Mouse (Mus musculus): ENCODE measurements at regions not wholly inside any gene's neighbourhood (a gene's known extent, or its start where the extent isn't known, plus 50 kb on each side); places are given as distances from the start of the nearest gene placed in this dataset.

DNA sequence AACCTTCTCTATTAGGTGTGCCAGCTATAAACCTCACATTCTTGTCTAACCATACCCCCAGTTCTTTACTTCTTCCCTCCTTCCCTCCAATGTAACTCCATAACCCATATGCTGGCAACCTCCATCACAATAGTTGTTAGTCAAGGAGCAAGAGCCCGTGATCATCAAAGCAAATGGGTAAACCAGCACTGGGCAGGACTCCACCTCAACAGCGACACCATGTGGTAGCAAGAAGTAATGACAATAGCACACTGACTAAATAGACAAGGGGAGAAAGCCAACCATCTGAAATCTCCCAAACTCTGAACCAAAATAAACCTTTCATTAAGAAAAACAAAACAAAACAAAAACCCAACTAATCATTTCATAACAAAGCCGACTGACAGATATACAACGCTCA, 297.8 kb downstream of the Psat1 start:
- peak; percentile 16 for DNase-seq (ENCODE audit: low read depth, low spot score)

DNA sequence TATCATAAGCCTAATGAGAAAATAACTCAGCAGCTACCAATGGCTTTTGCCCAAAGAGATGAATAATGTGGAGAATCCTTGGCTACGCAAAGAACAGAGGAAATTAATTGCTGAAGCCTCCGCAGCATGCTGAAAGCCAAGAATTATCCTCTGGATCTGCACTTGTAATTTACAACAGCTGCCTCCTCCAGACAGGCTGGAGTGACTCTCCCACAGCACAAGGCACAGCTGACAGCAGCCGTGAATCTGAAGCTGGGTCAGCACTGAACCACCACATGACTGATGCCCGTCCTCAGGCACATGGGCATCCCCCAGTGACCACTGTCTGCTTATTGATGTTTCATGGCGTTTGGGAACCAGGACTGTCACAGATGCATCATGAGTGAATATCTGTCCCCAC, 299.8 kb downstream of the Psat1 start:
- no peak for DNase-seq (ENCODE audit: low read depth, low spot score)

DNA sequence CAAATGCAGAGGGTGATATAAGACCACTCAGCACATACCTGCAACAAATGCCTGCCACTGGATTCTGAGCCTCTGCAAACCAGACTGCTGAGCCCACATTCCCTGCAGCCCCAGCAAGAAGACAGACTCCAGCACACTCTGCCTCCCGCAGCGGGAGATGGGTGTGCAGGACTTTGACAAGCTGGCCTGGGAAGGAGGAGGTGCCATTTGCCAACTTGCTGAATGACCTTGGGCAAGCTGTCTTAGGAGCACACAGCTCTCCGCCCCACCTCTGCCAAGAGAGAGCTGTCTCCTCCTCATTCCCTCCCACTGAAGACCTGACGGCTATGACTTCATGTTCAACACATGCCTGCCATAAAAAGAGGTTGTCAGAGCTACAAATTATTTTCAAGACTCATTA, 302.4 kb downstream of the Psat1 start:
- DNase-seq (ENCODE audit: low read depth, low spot score) = no peak

DNA sequence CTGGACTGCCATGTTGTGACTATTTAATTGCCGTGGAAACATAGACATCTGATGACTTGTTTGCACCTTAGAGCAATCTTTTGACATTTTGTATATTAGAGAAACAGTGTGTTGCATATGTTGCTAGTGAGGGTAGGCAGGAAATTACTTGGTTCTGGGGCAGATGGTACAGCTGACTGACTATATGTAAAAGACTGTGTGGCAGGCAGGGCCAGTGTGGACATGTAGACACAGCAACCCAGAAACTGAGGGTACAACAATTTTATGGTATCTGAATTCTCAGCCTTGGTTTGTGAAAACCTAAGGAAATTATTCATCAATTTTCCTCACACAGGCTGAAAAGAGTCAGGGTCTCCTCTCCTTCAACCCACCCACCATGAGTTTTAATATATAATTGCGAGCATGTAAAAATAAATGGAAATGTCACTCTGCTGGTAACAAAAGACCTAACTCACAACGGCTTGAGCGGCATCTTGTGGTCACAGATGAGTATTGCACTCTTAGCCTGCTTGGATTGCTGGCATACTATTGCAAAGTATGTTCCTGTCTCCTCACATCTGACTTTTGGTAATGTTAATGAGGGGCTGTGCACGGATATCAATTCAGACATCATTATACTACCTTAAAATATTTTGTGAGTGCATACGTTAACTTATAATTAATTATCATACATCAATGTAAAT, 329.8 kb downstream of the Psat1 start:
- DNase-seq (ENCODE audit: low read depth, low spot score) = no peak

DNA sequence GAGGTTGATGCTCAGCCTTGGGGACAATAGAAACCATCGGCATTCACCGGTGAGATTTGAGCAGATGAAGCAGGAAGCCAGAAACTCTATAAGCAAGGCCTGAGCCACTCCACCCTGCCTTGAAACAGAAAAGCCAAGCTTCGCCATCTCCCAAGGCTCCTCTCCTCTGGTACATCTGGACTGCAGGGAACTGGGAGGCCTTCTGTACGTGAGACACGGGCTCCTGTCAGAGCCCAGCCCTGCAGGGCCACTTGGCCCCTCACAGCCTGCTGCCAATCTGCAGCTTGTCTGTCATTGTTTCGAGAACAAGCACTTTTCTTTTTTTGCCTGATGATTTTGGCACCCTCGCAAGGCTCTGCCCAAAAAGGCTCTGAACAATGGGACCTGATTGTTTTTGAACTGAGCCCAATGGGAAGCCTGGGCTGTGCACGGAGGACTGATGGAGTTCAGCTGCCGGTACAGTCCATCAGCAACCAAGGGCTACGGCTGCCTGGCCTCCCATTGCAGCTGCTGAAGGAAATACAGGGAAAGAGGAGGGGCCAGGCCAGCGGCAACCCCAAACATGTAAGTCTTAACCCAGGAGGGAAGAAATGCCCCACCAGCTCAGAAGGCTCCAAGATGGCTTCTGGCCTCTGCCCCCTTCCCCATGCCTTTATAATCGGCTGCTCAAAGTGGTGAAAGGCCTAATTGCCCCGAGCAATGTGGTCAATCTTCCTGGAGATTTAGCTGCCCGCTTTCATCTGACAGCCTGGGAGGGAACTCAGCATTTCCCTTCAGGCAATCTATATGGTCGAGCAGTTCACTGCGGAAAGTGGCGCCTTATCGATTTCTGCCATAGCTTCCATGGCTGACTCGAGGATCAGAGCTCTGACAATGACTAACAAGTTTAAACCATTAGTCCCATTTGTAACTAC, 332.2 kb downstream of the Psat1 start:
- no peak for DNase-seq (ENCODE audit: low read depth, low spot score)

DNA sequence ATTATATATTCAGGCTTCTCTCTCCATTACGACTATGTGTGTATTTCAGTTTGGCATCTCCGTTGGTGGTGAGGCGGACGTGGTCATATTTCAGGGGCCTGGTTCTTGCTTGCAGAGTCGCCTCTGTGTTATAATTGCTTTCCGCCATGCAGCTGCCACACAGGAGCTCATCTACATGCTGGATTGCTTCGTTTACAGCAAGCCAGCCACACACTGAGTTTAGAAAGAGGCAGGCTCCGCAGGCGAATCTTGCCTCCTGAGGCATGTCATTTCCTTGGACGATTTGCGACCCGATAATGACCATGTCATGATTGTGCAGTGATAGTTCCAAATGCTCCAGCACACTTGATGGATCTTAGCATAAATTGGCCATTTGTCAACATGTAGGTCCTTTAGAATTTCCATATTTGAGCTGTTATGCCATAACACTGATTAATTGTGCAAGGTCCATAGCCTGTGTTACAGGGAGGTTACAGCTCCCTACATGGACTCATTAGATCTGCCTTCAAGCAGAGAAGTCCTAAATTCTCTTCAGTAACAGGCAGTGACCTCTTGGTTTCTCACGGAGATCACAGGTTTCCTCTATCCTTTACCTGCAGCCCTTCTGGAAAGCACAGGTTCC, 335.9 kb downstream of the Psat1 start:
- no peak for DNase-seq (ENCODE audit: low read depth, low spot score)

DNA sequence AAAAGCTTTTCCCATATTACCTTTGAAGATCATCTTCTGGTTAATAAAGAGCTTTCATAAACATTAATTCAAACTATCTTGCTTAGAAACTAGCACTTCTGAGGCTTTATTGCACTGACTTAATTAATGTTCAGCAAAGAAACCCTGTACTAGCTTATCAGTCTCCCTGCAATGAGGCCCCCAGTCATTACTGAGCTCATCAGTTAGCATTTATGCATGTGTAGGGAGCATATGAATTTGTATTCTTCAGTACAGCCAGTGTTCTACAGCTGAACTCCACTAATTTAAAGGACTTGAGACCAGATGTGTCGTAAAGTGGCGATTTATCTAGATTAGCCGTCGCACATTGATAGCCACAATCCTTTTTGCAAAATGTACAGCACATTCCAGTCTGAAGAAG, 340.7 kb downstream of the Psat1 start:
- DNase-seq (ENCODE audit: low read depth, low spot score) = no peak

DNA sequence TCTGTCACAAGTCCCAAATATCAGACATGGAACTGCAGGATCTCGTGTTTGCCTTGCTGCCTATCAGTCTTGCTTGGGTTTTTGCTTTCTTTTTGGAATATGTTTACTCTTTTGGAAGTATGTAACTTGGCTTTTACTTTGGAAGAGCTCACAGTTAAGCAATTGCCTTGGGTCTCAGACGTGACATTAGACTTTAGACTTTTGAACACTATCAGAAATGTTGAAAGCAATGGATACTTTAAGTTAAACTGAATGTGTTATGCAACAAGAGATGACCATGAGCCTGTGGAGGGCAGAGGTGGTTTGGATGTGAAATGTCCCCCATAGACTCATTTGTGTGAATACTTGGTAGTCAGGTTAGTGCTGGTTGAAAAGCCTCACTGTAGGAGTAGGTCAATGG, 354.3 kb downstream of the Psat1 start:
- DNase-seq (ENCODE audit: low read depth, low spot score) = no peak

DNA sequence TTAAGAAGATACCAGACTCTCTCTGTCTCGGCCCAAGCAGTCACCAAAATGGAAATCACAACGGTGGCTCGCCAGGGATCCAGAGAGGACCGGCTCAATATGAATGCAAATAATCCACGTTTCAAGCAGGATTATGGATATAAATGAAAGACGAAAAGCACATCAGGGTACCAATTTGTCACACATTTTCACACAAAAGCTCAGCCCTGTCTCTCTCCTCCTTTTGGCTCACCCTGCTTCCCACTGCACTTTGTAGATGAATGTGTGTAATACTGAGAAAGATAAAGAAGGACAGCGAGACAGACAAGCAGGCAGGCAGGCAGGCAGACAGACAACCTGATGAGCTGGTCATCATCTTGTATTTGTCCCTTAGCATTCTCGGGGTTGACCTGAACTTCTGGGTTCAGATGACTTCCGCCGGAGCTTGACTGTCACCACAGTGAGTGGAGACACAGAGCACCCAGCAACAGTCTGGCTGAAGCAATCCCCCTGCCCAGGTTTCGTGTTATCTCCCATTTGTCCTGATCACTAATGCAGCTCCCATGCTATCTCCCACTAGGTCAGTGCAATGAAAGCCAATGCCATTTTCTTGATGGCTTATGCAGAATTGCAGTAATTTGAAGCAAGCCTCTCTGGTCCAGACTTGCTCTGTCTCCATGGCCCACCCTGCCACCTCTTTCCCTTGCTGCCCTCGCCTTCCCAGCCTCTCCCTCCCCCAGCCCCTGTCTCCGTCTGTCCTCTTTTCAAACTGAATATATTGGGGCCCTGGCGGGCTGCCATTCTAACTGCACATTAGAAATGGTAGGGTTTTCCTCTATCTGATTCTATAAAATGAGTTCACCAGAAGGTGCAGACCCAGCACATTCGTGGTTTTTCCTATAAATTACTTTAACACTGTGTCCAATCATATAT, 363.1 kb downstream of the Psat1 start:
- no peak for DNase-seq (ENCODE audit: low read depth, low spot score)

DNA sequence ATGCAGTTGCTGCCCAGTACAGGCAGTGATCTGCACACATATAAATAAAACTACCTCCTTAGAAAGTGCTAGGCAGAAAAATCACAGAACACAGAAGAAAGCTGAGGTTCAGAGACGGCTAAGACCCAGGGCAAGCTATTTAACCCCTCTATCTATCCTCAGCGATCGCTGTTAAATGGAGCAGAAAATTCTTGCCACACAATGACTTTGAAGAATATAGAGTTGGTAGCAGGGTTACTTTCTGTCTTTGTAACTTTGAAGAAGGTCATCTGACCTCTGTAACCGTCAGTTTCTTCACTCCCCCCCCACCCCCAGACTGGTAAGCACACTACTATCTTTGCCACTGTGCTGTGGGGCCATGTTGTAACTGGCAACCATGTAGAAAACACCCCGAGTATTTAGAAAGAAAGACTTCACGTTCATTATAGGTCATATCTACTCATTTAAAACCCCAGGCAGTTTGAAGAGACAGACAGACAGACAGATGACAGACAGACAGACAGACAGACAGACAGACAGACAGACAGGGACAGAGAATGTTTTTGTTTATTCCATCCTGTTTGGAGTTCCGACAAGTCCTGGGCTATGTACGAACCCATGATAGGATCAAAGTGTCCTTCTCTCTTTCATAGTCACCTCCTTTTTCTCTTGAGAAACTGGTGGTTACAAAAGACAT, 363.9 kb downstream of the Psat1 start:
- DNase-seq (ENCODE audit: low read depth, low spot score) = no peak

DNA sequence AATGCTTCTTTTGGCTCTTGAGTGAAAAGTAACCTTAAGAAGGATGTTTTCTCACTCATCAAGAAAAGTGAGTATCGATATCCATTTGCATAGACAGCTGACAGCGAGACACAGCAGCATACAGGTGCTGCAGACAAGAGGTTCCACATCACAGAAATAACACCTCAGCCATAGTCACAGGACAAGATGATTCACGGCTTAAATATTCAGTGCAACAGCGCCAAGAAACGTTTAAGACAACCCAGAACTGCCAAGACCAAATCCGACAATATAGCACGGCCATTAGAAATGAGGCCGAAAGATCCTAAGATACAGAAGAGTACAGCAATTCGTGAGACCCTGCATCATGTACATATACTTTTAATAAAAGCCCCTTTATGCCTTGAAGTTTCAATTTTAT, 375.9 kb downstream of the Psat1 start:
- no peak for DNase-seq (ENCODE audit: low read depth, low spot score)

DNA sequence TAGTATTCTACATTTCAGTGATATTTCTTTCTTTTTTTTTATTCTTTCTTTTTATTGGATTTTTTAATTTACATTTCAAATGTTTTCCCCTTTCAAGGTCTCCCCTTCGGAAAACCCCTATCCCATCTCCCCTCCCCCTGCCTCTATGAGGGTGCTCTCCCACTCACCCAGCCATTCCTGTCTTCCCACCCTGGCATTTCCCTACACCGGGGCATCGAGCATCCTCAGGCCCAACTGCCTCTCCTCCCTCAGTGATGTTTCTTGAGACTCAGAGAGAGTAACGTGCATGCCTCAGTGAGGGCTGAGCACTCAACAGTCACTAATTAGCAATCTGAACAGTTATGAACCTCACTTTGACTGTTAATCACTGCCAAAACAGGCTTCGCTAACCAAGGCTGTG, 385.6 kb downstream of the Psat1 start:
- DNase-seq (ENCODE audit: low read depth, low spot score) = no peak

DNA sequence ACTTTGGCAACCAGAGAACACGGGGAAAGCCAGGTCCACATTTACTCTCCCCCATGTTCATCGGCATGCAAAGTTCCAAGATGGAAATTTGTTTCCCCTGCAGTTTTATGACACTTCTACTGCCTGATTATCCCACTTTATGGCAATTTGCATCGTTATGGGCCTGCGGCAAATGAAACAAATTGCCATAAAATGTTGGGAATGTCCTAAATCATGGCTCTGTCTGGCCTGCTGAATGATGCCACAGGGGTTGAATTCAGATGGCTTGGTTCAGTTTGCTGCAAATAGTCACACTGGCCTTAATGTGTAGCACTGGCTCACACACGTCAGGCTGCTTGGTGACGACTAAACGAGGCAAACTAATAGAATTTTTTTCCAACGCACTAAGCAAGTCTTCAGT, 393.2 kb downstream of the Psat1 start:
- DNase-seq (ENCODE audit: low read depth, low spot score) = no peak

DNA sequence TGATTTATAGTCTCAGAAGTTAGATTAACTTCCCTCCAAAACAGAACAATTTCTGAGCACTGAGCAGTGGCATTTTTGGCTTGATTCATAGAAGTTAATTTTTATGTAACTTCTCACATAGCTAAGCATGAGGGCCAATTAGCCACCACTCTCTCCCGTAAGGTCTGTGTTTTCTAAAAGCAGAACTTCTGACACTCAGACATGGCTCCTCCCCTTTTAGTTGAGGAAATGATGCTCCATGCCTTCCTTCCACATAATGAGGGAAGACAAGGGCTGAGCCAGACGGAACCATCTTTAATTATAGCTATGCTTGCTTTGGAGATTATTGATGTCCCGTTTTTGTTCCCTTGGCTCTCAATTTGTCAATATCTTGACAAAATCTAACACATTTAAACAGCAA, 429.3 kb downstream of the Psat1 start:
- DNase-seq (ENCODE audit: low read depth, low spot score) = no peak

DNA sequence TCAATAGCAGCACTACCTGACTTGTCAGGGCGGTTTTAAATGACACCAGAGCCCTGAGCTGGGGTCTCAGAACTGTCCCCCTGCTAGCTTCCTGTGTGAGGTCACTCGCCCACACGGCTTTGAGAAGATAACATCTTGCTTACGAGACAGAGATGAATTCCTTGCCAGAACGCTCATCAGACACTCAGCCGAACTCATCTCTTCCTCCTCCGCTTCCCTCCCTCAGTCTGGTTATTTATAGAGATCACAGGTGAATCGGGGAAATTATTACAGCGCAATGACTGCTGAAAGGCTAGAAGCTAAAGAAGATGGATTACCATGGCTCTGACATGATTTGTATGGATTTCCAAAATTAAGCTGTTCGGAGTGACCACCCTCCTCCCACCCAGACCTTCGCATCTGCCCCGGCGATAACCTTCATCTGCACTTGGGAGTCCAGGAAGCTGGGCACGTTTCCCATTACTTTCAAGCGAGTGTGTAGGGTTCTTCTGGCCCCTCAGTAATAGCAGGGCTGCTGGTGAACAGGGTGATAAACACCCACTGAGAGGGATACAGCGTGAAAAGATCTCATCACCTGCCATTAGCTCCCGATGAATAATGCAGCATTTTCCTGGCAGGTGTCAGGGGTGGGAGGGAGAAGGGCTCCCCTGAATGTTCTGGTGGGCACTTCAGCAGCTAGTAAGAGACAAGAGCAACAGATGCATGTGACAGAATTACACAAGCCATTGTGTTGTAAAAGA, 430.4 kb downstream of the Psat1 start:
- no peak for DNase-seq (ENCODE audit: low read depth, low spot score)

DNA sequence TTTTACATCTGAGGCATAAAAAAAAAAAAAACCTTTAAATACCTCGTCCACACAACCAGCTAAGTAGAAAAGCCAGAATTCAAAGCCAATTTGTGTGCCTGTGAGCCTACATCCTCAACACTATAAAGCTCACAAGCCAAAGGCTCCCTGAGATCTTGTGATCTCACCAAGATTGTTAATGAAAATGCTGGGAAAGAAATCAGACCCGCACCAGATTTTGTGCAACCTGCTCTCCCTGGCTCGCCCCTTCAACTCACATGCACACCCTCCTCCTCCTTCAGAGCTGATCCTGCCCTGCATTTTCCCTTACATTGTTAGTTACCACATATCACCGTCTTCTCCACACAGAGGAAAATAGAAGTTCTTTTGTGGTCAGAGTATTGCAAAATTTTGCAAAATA, 433.9 kb downstream of the Psat1 start:
- DNase-seq (ENCODE audit: low read depth, low spot score) = no peak

DNA sequence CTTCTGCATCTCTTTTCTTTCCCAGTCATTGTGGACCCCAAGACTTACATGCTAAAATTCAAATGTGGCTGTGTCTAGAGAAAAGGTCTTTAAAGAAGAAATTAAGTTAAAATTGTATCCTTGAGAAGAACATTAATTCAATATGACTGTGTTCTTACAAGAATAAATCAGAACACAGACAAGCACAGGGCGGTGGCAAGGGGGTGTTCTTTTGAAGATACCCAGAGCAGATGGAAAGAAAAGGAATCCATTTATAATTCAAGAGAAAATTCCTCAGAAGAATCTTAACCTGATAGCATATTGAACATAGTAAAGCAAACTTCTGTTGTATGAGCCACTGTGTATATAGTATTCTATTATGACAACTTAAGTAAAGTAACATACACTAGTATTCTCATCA, 436.7 kb downstream of the Psat1 start:
- DNase-seq (ENCODE audit: low read depth, low spot score) = no peak

DNA sequence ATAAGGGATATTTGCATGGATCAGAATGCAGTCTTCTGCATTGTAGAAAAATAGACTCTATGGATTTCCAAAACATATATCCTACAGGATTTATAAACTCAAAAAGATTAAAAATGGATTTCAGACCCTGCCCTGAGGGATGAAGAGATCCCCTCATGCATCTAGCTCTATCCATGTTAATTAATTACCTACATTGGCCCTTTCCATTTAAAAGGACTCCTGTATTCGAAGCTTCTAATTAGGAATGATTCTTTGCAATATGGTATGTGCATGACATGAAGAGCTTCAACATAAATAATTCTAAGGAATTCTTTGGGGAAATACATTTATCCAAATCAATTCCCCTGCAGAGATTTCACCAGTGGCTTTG, 444.2 kb downstream of the Psat1 start:
- DNase-seq (ENCODE audit: low read depth, low spot score) = no peak

DNA sequence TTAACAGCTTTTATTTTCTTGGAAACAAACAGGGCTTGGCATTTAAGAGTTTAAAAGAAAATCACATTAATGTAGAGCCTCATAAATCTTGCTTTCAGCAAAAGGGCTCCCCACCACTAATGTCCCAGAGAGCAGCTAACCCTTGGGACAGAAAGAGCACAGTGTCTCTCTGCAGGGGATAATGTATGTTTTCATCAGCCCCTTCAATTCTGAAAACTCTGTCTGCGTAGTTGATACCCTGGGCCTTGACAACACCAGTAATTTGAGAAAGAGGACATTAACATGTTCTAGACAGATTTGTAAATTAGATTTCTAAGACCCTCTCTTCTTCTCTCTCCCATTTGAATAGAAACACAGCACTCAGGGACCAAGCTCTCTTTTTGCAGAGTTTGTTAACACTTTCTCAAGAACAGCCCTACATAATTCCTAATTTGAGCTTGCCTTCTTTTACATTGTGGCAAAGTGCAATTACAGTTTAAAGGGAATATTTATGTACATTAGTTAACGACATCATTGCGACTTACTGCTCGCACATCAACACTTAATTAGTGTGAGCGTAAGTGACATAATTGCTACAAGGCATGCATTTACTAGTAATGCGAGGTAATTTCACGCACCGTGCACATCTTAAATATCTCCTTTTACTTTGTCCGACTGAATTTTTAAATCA, 444.7 kb downstream of the Psat1 start:
- DNase-seq (ENCODE audit: low read depth, low spot score) = no peak

DNA sequence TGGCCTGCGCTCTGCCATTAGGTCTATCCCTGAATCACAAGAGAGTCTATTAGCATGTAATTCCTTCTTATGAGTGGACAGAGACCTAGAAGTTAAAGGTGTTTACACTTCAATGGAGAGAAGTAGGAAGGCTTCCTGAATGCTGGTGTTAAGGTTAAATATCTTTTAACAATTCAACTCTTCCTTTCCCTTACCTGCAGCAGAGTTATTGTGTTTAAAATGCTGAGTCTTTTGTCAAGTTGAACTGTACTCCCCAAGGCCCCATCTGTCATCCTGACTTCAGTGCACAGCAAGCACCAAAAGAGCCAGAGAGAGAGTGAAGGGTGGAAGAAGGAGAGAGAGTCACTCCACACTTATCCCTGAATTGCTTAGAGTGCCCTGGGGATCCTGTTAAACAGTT, 451.6 kb downstream of the Psat1 start:
- no peak for DNase-seq (ENCODE audit: low read depth, low spot score)

Data from WW6 (cell line).